Mouse (Mus musculus) myocyte (in vitro differentiated cells): ENCODE data around the gene Ndufb10.

Experiments used
- CEBPB ChIP-seq: IDR thresholded peaks from 2 replicates; pipeline ENCODE4 v1.6.1; 2011; ENCODE audit warnings: mild to moderate bottlenecking, moderate library complexity; ENCODE audit not compliant: poor library complexity, insufficient read depth, severe bottlenecking
- E2F4 ChIP-seq: IDR thresholded peaks from one replicate; pipeline ENCODE4 v1.6.1; 2011; ENCODE audit warnings: mild to moderate bottlenecking, control low read depth, moderate library complexity; ENCODE audit not compliant: insufficient read depth
- MAX ChIP-seq: IDR thresholded peaks from one replicate; pipeline ENCODE4 v1.6.1; 2011; ENCODE audit warnings: low read depth, mild to moderate bottlenecking, control low read depth
- MYOD1 ChIP-seq, 3 experiments: IDR thresholded peaks; one replicate each; pipeline ENCODE4 v1.6.1; 2011; ENCODE audit warnings: control low read depth in 2 of 3, low read depth in 2 of 3, mild to moderate bottlenecking in 2 of 3, moderate library complexity in 1 of 3; ENCODE audit not compliant: insufficient read length in 2 of 3, control insufficient read depth in 1 of 3
- MYOG ChIP-seq, 3 experiments: IDR thresholded peaks; one replicate each; pipeline ENCODE4 v1.6.1; 2011; ENCODE audit warnings: control low read depth in 2 of 3, low read depth in 2 of 3, mild to moderate bottlenecking in 2 of 3; ENCODE audit not compliant: insufficient read length in 2 of 3, control insufficient read depth in 1 of 3, insufficient read depth in 1 of 3
- POLR2A ChIP-seq: IDR thresholded peaks from one replicate; pipeline ENCODE4 v1.6.1; 2011; ENCODE audit warnings: low read depth, mild to moderate bottlenecking, control low read depth, moderate library complexity; ENCODE audit not compliant: insufficient read length
- POLR2AphosphoS2 ChIP-seq: IDR thresholded peaks from one replicate; pipeline ENCODE4 v1.6.1; 2011; ENCODE audit warnings: low read depth, control low read depth; ENCODE audit not compliant: insufficient read length
- REST ChIP-seq: IDR thresholded peaks from one replicate; pipeline ENCODE4 v1.6.1; 2011; ENCODE audit warnings: mild to moderate bottlenecking, control low read depth, moderate library complexity; ENCODE audit not compliant: insufficient read depth, insufficient read length
- SRF ChIP-seq: IDR thresholded peaks from one replicate; pipeline ENCODE4 v1.6.1; 2011; ENCODE audit warnings: low read depth; ENCODE audit not compliant: control insufficient read depth, insufficient read length
- TCF12 ChIP-seq: IDR thresholded peaks from one replicate; pipeline ENCODE4 v1.6.1; 2011; ENCODE audit warnings: mild to moderate bottlenecking, control low read depth; ENCODE audit not compliant: poor library complexity, insufficient read depth, severe bottlenecking
- TCF3 ChIP-seq: IDR thresholded peaks from one replicate; pipeline ENCODE4 v1.6.1; 2011; ENCODE audit warnings: low read depth, control low read depth; ENCODE audit not compliant: insufficient read length
- USF1 ChIP-seq: IDR thresholded peaks from one replicate; pipeline ENCODE4 v1.6.1; 2011; ENCODE audit warnings: low read depth, mild to moderate bottlenecking, control low read depth, moderate library complexity

DNA sequence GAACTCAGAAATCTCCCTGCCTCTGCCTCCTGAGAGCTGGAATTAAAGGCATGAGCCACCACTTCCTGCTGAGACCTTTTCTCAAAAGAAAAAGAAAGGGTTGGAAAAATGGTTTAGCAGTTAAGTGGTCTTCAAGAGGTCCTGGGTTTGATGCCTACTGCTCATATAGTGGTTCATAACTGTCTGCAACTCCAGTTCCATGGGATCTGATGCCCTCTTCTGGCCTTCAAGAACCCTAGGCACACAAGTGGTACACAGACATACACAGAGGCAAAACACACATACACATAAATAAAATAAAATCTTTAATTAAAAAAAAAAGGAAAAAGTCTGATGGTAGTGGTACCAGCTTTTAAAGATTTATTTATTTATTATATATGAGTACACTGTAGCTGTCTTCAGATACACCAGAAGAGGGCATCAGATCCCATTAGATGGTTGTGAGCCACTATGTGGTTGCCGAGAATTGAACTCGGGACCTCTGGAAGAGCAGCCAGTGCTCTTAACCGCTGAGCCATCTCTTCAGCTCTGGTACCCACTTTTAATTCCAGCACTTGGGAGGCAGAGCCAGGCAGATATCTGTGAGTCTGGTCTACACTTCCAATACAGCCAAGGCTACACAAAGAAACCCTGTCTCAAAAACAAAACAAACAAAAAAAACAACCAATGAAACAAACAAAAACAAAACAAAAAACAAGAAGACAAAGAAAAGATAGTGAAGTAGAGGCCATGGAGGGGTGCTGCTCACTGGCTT lies 1.5 kb upstream of the Ndufb10 start:
- TF ChIP-seq POLR2A (no peak), E2F4 (no peak), SRF (no peak), CEBPB (no peak), USF1 (no peak), TCF12 (no peak), MAX (no peak), TCF3 (no peak), MYOD1 (IDR thresholded peaks at IDR 0.05; ENCODE audit: control insufficient read depth in 1 of 3, insufficient read length in 2 of 3, low read depth in 2 of 3) (no peak), POLR2AphosphoS2 (no peak), MYOG (IDR thresholded peaks at IDR 0.05; ENCODE audit: control insufficient read depth in 1 of 3, insufficient read depth in 1 of 3, insufficient read length in 2 of 3, low read depth in 2 of 3) (no peak), REST (no peak)
